In the genomic region with DNA sequence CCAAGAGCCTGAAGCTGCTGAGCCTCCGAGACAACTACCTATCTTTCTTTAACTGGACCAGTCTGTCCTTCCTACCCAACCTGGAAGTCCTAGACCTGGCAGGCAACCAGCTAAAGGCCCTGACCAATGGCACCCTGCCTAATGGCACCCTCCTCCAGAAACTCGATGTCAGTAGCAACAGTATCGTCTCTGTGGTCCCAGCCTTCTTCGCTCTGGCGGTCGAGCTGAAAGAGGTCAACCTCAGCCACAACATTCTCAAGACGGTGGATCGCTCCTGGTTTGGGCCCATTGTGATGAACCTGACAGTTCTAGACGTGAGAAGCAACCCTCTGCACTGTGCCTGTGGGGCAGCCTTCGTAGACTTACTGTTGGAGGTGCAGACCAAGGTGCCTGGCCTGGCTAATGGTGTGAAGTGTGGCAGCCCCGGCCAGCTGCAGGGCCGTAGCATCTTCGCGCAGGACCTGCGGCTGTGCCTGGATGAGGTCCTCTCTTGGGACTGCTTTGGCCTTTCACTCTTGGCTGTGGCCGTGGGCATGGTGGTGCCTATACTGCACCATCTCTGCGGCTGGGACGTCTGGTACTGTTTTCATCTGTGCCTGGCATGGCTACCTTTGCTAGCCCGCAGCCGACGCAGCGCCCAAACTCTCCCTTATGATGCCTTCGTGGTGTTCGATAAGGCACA, we compare ENCODE assay signal across 8 mouse cellular contexts. TPM values are rescaled to one million over a fixed set of nuclear protein-coding genes. Genes with fewer than 3 reads are reported as not detected.
DNase-seq lines count a peak whose midpoint lies in the region; ATAC-seq and TF ChIP-seq lines count a peak whose summit lies in the region.

No protein-coding gene starts in this region.

- peaks cover 19% of the 10 kb centered on the region for H3K4me1 ChIP-seq in heart, embryonic 10.5 days
- H3K4me1 ChIP-seq in E14TG2a.4 (replicated peaks; ENCODE audit: low read depth, low read length): peaks cover 40% of the 10 kb centered on the region
- H3K4me1 ChIP-seq in forebrain, postnatal 0 days (ENCODE audit: insufficient read depth): peaks cover 3% of the 10 kb centered on the region; the same call in 1 of the 2 replicates
- peaks cover 0 to 9% of the 10 kb centered on the region in 2 experiments; a peak in 2 of 4 replicates for H3K4me1 ChIP-seq in liver, embryonic 14.5 days (replicated peaks; ENCODE audit: control insufficient read depth in 2 of 2, insufficient read depth in 2 of 2, low read length in 1 of 2)

- DNase-seq in heart, embryonic 10.5 days (ENCODE audit: low spot score): no peak
- DNase-seq in heart, adult 9 months (ENCODE audit: low spot score in 2 of 2): no peak
- DNase-seq in forebrain, postnatal 0 days: no peak
- no peak for DNase-seq in liver, embryonic 14.5 days (ENCODE audit: low read depth in 3 of 3, low spot score in 3 of 3)
- DNase-seq in frontal cortex, postnatal 10 days (ENCODE audit: low spot score in 2 of 2): no peak
- no peak for DNase-seq in spleen, postnatal 10 days (ENCODE audit: low spot score in 2 of 2)

- no peak for ATAC-seq in forebrain, postnatal 0 days
- no peak for ATAC-seq in liver, embryonic 14.5 days (ENCODE audit: insufficient read depth)
- ATAC-seq in erythroid progenitor cell, adult 5-6 weeks (replicated peaks; ENCODE audit: low FRiP score, poor library complexity, severe bottlenecking): no peak

- 51% methylated on average over 24 of the region's 24 CpGs for WGBS in heart, embryonic 10.5 days
- 64% methylated on average over 24 of the region's 24 CpGs for WGBS in forebrain, postnatal 0 days
- 51% methylated on average over 24 of the region's 24 CpGs for WGBS in liver, embryonic 14.5 days (ENCODE audit: insufficient replicate concordance)

- H3K27ac ChIP-seq in heart, embryonic 10.5 days: peak overlapping the region; percentile 62; the same call in 1 of the 2 replicates
- no peak overlapping the region for H3K27ac ChIP-seq in forebrain, postnatal 0 days (ENCODE audit: low read depth, low read length)
- H3K27ac ChIP-seq in liver, embryonic 14.5 days: no peak overlapping the region

- no peak for TF ChIP-seq EP300 in liver, embryonic 14.5 days (IDR thresholded peaks at IDR 0.05; ENCODE audit: low read depth)

- no peaks in the 10 kb centered on the region for H3K9me3 ChIP-seq in heart, embryonic 10.5 days
- no peaks in the 10 kb centered on the region for H3K9me3 ChIP-seq in E14TG2a.4 (ENCODE audit: low read length)
- no peaks in the 10 kb centered on the region for H3K9me3 ChIP-seq in forebrain, postnatal 0 days (ENCODE audit: low read length)
- H3K9me3 ChIP-seq in liver, embryonic 14.5 days (ENCODE audit: control insufficient read depth, low read length): no peaks in the 10 kb centered on the region

- TF ChIP-seq CTCF in E14TG2a.4 (conservative IDR thresholded peaks at IDR 0.05; ENCODE audit: low read length): no peak
- TF ChIP-seq CTCF in forebrain, postnatal 0 days (IDR thresholded peaks at IDR 0.05; ENCODE audit: low read depth): no peak
- no peak for TF ChIP-seq CTCF in liver, embryonic 14.5 days (IDR thresholded peaks at IDR 0.05; ENCODE audit: low read depth)

- H3K9ac ChIP-seq in forebrain, postnatal 0 days: peak overlapping the region; percentile 26
- no peak overlapping the region for H3K9ac ChIP-seq in liver, embryonic 14.5 days (replicated peaks)

- peak overlapping the region; percentile 55 for H3K4me2 ChIP-seq in forebrain, postnatal 0 days (ENCODE audit: low read depth)
- H3K4me2 ChIP-seq in liver, embryonic 14.5 days (ENCODE audit: low read depth): peak overlapping the region; percentile 46; the same call in 1 of the 2 replicates

- H3K36me3 ChIP-seq in heart, embryonic 10.5 days: no peaks in the 10 kb centered on the region
- H3K36me3 ChIP-seq in E14TG2a.4 (ENCODE audit: insufficient read depth, low read length): no peaks in the 10 kb centered on the region
- H3K36me3 ChIP-seq in forebrain, postnatal 0 days (ENCODE audit: insufficient read depth): no peaks in the 10 kb centered on the region
- no peaks in the 10 kb centered on the region for H3K36me3 ChIP-seq in liver, embryonic 14.5 days (replicated peaks; ENCODE audit: control insufficient read depth, insufficient read depth, low read depth)

- peak overlapping the region; percentile 57 for H3K4me3 ChIP-seq in heart, embryonic 10.5 days
- peak overlapping the region; percentile 76 for H3K4me3 ChIP-seq in E14TG2a.4 (replicated peaks; ENCODE audit: low read length)
- H3K4me3 ChIP-seq in forebrain, postnatal 0 days (ENCODE audit: low read depth, low read length): peak overlapping the region; percentile 31
- H3K4me3 ChIP-seq in liver, embryonic 14.5 days (ENCODE audit: insufficient read depth in 1 of 2, low read depth in 2 of 2, low read length in 2 of 2): no peak overlapping the region

- peaks cover 48% of the 10 kb centered on the region for H3K27me3 ChIP-seq in heart, embryonic 10.5 days (ENCODE audit: insufficient read depth, poor library complexity, severe bottlenecking)
- H3K27me3 ChIP-seq in E14TG2a.4 (ENCODE audit: insufficient read depth, low read length): peaks cover 46% of the 10 kb centered on the region
- H3K27me3 ChIP-seq in forebrain, postnatal 0 days (ENCODE audit: insufficient read depth, low read length): no peaks in the 10 kb centered on the region
- peaks cover 20% of the 10 kb centered on the region for H3K27me3 ChIP-seq in liver, embryonic 14.5 days (ENCODE audit: control insufficient read depth, insufficient read depth, low read length)

RNA-seq across cellular contexts. Expression of a gene that starts 3.2 kb away (rescaled TPM):
- not detected in 2 replicates for polyA plus RNA-seq in heart, embryonic 10.5 days (2016; fragmentation: Nextera tagmentation; extraction: Ambion mirVana)
- 0.08 and 0.14 TPM in 2 replicates for total RNA-seq in forebrain, postnatal 0 days (2014; rRNA removed)
- polyA plus RNA-seq in forebrain, postnatal 0 days (2015; fragmentation: Nextera tagmentation; extraction: Ambion mirVana): 0.04 TPM in 1 of 2 replicates, not detected in the other
- polyA plus RNA-seq in liver, embryonic 14.5 days (2012; rRNA removed): 0.29 and 0.45 TPM in 2 replicates
- 0.06 and 0.08 TPM in 2 replicates for polyA plus RNA-seq in liver, embryonic 14.5 days (2014; fragmentation: Nextera tagmentation; extraction: Ambion mirVana)
- 0.72 and 5.0 TPM in 2 replicates for total RNA-seq in erythroid progenitor cell, adult 5-6 weeks (2015; ENCODE audit: low replicate concordance)
- total RNA-seq in erythroid progenitor cell, adult 5-6 weeks (2017; ENCODE audit: low replicate concordance): 0.64 TPM in 1 of 2 replicates, not detected in the other

RNA-seq across cellular contexts. Expression of a gene that starts 22.7 kb away (rescaled TPM):
- polyA plus RNA-seq in heart, embryonic 10.5 days (2016; fragmentation: Nextera tagmentation; extraction: Ambion mirVana): 70.5 and 77.2 TPM in 2 replicates
- total RNA-seq in forebrain, postnatal 0 days (2014; rRNA removed): 63.1 and 74.6 TPM in 2 replicates
- polyA plus RNA-seq in forebrain, postnatal 0 days (2015; fragmentation: Nextera tagmentation; extraction: Ambion mirVana): 50.9 and 55.6 TPM in 2 replicates
- polyA plus RNA-seq in liver, embryonic 14.5 days (2012; rRNA removed): 14.3 and 14.9 TPM in 2 replicates
- polyA plus RNA-seq in liver, embryonic 14.5 days (2014; fragmentation: Nextera tagmentation; extraction: Ambion mirVana): 18.7 and 19.7 TPM in 2 replicates
- total RNA-seq in erythroid progenitor cell, adult 5-6 weeks (2015; ENCODE audit: low replicate concordance): 11.2 and 14.7 TPM in 2 replicates
- total RNA-seq in erythroid progenitor cell, adult 5-6 weeks (2017; ENCODE audit: low replicate concordance): 1.8 and 17.5 TPM in 2 replicates

RNA-seq across cellular contexts. Expression of a gene that starts 22.8 kb away (rescaled TPM):
- 96.9 and 120 TPM in 2 replicates for polyA plus RNA-seq in heart, embryonic 10.5 days (2016; fragmentation: Nextera tagmentation; extraction: Ambion mirVana)
- total RNA-seq in forebrain, postnatal 0 days (2014; rRNA removed): 58.4 and 68.4 TPM in 2 replicates
- polyA plus RNA-seq in forebrain, postnatal 0 days (2015; fragmentation: Nextera tagmentation; extraction: Ambion mirVana): 70.4 and 77.8 TPM in 2 replicates
- 29.2 and 29.8 TPM in 2 replicates for polyA plus RNA-seq in liver, embryonic 14.5 days (2012; rRNA removed)
- polyA plus RNA-seq in liver, embryonic 14.5 days (2014; fragmentation: Nextera tagmentation; extraction: Ambion mirVana): 36.9 and 43.6 TPM in 2 replicates
- 44.0 and 57.7 TPM in 2 replicates for total RNA-seq in erythroid progenitor cell, adult 5-6 weeks (2015; ENCODE audit: low replicate concordance)
- total RNA-seq in erythroid progenitor cell, adult 5-6 weeks (2017; ENCODE audit: low replicate concordance): 37.1 and 38.0 TPM in 2 replicates

RNA-seq across cellular contexts. Expression of a gene that starts 26.1 kb away (rescaled TPM):
- 36.4 and 45.0 TPM in 2 replicates for polyA plus RNA-seq in heart, embryonic 10.5 days (2016; fragmentation: Nextera tagmentation; extraction: Ambion mirVana)
- 16.5 and 20.6 TPM in 2 replicates for total RNA-seq in forebrain, postnatal 0 days (2014; rRNA removed)
- 13.7 and 17.7 TPM in 2 replicates for polyA plus RNA-seq in forebrain, postnatal 0 days (2015; fragmentation: Nextera tagmentation; extraction: Ambion mirVana)
- polyA plus RNA-seq in liver, embryonic 14.5 days (2012; rRNA removed): 7.2 and 10.0 TPM in 2 replicates
- polyA plus RNA-seq in liver, embryonic 14.5 days (2014; fragmentation: Nextera tagmentation; extraction: Ambion mirVana): 5.4 and 5.9 TPM in 2 replicates
- 9.4 and 25.6 TPM in 2 replicates for total RNA-seq in erythroid progenitor cell, adult 5-6 weeks (2015; ENCODE audit: low replicate concordance)
- 6.1 and 10.3 TPM in 2 replicates for total RNA-seq in erythroid progenitor cell, adult 5-6 weeks (2017; ENCODE audit: low replicate concordance)

RNA-seq across cellular contexts. Expression of a gene that starts 54.9 kb away (rescaled TPM):
- polyA plus RNA-seq in heart, embryonic 10.5 days (2016; fragmentation: Nextera tagmentation; extraction: Ambion mirVana): 21.6 and 25.5 TPM in 2 replicates
- total RNA-seq in forebrain, postnatal 0 days (2014; rRNA removed): 216 and 261 TPM in 2 replicates
- polyA plus RNA-seq in forebrain, postnatal 0 days (2015; fragmentation: Nextera tagmentation; extraction: Ambion mirVana): 31.5 and 32.5 TPM in 2 replicates
- 19.9 and 24.5 TPM in 2 replicates for polyA plus RNA-seq in liver, embryonic 14.5 days (2012; rRNA removed)
- 6.5 and 8.1 TPM in 2 replicates for polyA plus RNA-seq in liver, embryonic 14.5 days (2014; fragmentation: Nextera tagmentation; extraction: Ambion mirVana)
- 18.0 and 26.0 TPM in 2 replicates for total RNA-seq in erythroid progenitor cell, adult 5-6 weeks (2015; ENCODE audit: low replicate concordance)
- total RNA-seq in erythroid progenitor cell, adult 5-6 weeks (2017; ENCODE audit: low replicate concordance): 25.9 and 31.7 TPM in 2 replicates

Comparison
In these comparisons a context has a peak if more than half of its experiments do, and no peak if none do; other contexts are left out.
1. H3K4me3 ChIP-seq: peak in heart, embryonic 10.5 days (single experiment), E14TG2a.4 (single experiment) and forebrain, postnatal 0 days (single experiment); none in liver, embryonic 14.5 days (0 of 2).